8 mouse cellular contexts compared by ENCODE assay signal in the genomic region with DNA sequence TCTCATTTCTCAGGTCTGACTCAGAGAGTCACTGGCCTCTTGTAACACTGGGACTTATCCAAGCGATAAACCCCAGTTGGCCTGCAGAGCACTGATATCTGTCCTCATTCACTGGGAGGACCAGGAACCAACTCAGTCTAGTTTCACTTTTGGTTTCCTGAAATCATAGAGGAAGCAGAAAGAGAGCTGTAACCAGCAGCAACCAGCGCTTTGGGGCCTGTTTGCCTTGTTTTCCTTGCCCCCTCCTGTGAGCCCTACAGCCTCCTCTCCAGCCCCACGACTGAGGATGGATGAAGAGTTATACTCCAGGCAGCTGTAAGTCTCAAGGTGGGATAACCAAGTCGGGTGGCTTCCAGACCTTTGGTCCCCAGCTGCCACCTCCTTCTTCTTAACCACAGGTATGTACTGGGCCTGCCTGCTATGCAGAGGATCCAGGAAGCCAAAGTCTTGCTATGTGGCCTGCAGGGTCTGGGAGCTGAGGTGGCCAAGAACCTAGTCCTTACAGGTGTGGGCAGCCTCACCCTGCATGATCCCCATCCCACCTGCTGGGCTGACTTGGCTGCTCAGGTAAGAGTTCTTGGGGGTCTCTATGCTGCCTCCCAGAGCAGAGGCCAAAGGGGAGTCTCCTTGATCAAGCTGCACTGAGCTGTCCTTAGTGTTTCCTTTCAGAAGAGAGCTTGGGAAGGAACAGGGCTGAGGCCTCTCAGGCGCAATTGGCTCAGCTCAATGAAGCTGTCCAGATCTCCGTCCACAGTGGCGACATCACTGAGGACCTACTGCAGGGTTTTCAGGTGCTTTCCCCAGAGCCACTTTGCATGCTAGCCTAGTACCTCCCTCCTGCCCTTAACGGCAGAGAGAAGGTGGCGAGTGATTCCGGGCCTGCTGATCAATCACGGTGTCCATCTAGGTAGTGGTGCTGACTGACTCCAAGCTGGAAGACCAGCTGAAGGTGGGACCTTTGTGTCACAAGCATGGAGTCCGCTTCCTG. TPM values are rescaled to one million over a fixed set of nuclear protein-coding genes. Genes with fewer than 3 reads are reported as not detected.
DNase-seq lines count a peak whose midpoint lies in the region; ATAC-seq and TF ChIP-seq lines count a peak whose summit lies in the region.

A gene (plus strand): TSS at position 107 of the 988 bp plus-strand sequence.

- TF ChIP-seq CTCF in left cerebral cortex, adult 2 months (IDR thresholded peaks at IDR 0.05) = no peak

- H3K9ac ChIP-seq in heart, embryonic 12.5 days = peak within 1 kb of the TSS; percentile 65

- H3K4me1 ChIP-seq in heart, embryonic 12.5 days (replicated peaks) = peaks cover 67% of the 10 kb centered on the region

- peaks cover 30% of the 10 kb centered on the region for H3K36me3 ChIP-seq in heart, embryonic 12.5 days

- no peak for DNase-seq in left cerebral cortex, adult 2 months (ENCODE audit: extremely low spot score in 1 of 2, low spot score in 2 of 2)
- DNase-seq in left cerebral cortex, postnatal 36 days (ENCODE audit: low spot score in 2 of 2) = no peak
- peak in 1 of 2 experiments; percentile 35 for DNase-seq in adrenal gland, postnatal 36 days
- DNase-seq in kidney, postnatal 36 days = peak; percentile 40 to 65
- no peak for DNase-seq in layer of hippocampus, postnatal 25 days (ENCODE audit: extremely low spot score in 1 of 2, low spot score in 1 of 2)
- DNase-seq in left cerebral cortex, postnatal 10 days (ENCODE audit: extremely low spot score in 1 of 2, low spot score in 2 of 2) = no peak

- intact Hi-C loops in left cerebral cortex, adult 2 months (cut with DNase I) = no loop called here
- intact Hi-C loops in left cerebral cortex, postnatal 36 days (cut with DNase I) = no loop called here
- intact Hi-C loops in left cerebral cortex, postnatal 10 days (cut with DNase I) = no loop called here

- no peaks in the 10 kb centered on the region for H3K27me3 ChIP-seq in heart, embryonic 12.5 days (replicated peaks)

- peak within 1 kb of the TSS; percentile 21 for H3K4me3 ChIP-seq in left cerebral cortex, adult 2 months
- H3K4me3 ChIP-seq in heart, embryonic 12.5 days = peak within 1 kb of the TSS; percentile 39

- ATAC-seq in heart, embryonic 12.5 days (ENCODE audit: insufficient number of reproducible peaks, low FRiP score) = peak; percentile 79
- ATAC-seq in monocyte, adult 5-6 weeks (replicated peaks; ENCODE audit: insufficient number of reproducible peaks, low FRiP score, low TSS enrichment, poor library complexity, severe bottlenecking) = peak; percentile 83

- H3K9me3 ChIP-seq in heart, embryonic 12.5 days (replicated peaks) = no peaks in the 10 kb centered on the region

- 40% methylated on average over 12 of the region's 12 CpGs for WGBS in heart, embryonic 12.5 days

- peak within 1 kb of the TSS; percentile 59; the same call in 1 of the 2 replicates for H3K27ac ChIP-seq in left cerebral cortex, adult 2 months
- peak within 1 kb of the TSS; percentile 95 for H3K27ac ChIP-seq in heart, embryonic 12.5 days (ENCODE audit: poor library complexity, severe bottlenecking)

- peak within 1 kb of the TSS; percentile 71 for H3K4me2 ChIP-seq in heart, embryonic 12.5 days

RNA-seq across cellular contexts. Expression of the gene that starts here (rescaled TPM):
- total RNA-seq in left cerebral cortex, adult 2 months (2021) = 1 to 10 TPM; 2.6 to 3.8 TPM
- total RNA-seq in left cerebral cortex, postnatal 36 days (2021) = 1 to 10 TPM; 2.4 to 3.9 TPM
- total RNA-seq in adrenal gland, postnatal 36 days (2021) = 10 to 100 TPM; 15.8 to 21.3 TPM
- 42.9 and 45.7 TPM in 2 replicates for polyA plus RNA-seq in heart, embryonic 12.5 days (2016; fragmentation: Nextera tagmentation; extraction: Ambion mirVana)
- total RNA-seq in monocyte, adult 5-6 weeks (2017) = 40.1 to 97.0 TPM (median 50.1 TPM) in 3 replicates
- 1 to 10 TPM; 3.8 to 5.2 TPM for total RNA-seq in layer of hippocampus, postnatal 25 days (2021)
- 1 to 10 TPM; 2.4 to 2.6 TPM for total RNA-seq in left cerebral cortex, postnatal 10 days (2021)

Comparison
In these comparisons a context has a peak if more than half of its experiments do, and no peak if none do; other contexts are left out.
1. DNase-seq: peak in kidney, postnatal 36 days (2 of 2); none in left cerebral cortex, adult 2 months (0 of 2), left cerebral cortex, postnatal 36 days (0 of 2), layer of hippocampus, postnatal 25 days (0 of 2) and left cerebral cortex, postnatal 10 days (0 of 2).